Mouse (Mus musculus) spleen, adult 2 months (tissue): ENCODE data around the gene Anp32a.

Experiments
- CTCF ChIP-seq: fragments of 200-500 bp; IDR thresholded peaks from 2 replicates; pipeline ENCODE4 v1.5.1; 2011; ENCODE audit warnings: mild to moderate bottlenecking, inconsistent platforms; ENCODE audit not compliant: insufficient read depth, insufficient read length, insufficient replicate concordance; ENCODE audit errors: extremely low read depth
- POLR2A ChIP-seq: fragments of 200-500 bp; IDR thresholded peaks from 2 replicates; pipeline ENCODE4 v1.6.1; 2011; ENCODE audit warnings: low read depth, low read length, inconsistent platforms

DNA sequence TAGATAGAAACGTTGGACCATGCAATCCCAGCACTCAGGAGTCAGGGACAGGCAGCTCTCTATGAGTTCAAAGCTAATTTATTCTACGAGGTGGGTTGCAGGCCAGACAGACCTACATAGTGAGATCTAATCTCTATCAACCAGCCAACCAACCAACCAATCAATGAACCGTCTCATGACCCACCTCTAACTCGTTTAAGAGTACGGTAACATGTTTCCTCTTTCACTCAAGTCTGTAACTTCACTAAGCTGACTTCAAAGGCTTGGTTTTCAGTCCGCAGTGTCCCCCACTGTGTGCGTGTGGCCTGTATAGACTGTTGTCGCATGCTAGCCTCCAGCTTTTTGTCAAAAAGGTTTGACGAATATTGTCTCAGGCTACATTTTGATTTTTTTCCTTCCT is 48.6 kb downstream of the Anp32a start:
- TF ChIP-seq CTCF, result no peak
- no peak for TF ChIP-seq POLR2A
